Mouse (Mus musculus): ENCODE results near the gene Rpl37a.

The Rpl37a gene

GRCm38 (mm10) chr1:72738946-72739680, 28.0 kb downstream of the Rpl37a start:
- CTCF ChIA-PET = no interaction called here

- CTCF ChIA-PET = no interaction called here
Measured at GRCm38 (mm10) chr1:72739681-72740063, 28.6 kb downstream of the Rpl37a start.

- CTCF ChIA-PET = no interaction called here
Measured at GRCm38 (mm10) chr1:72741406-72741805, 30.3 kb downstream of the Rpl37a start.

- CTCF ChIA-PET = interaction anchor here (0.7 kb wide), 1 partner anchor 1415 kb away, joined by 18 read pairs; no protein-coding TSS in a partner anchor
Measured at GRCm38 (mm10) chr1:72744816-72745506, 33.9 kb downstream of the Rpl37a start.

GRCm38 (mm10) chr1:72746382-72746781, 35.3 kb downstream of the Rpl37a start:
- CTCF ChIA-PET = no interaction called here

GRCm38 (mm10) chr1:72751371-72751781, 40.3 kb downstream of the Rpl37a start:
- CTCF ChIA-PET = no interaction called here

- CTCF ChIA-PET = no interaction called here
Measured at GRCm38 (mm10) chr1:72753211-72753610, 42.1 kb downstream of the Rpl37a start.

- CTCF ChIA-PET = interaction anchor here (0.7 kb wide), 1 partner anchor 102 kb away, joined by 3 read pairs; no protein-coding TSS in a partner anchor
Measured at GRCm38 (mm10) chr1:72755227-72755626, 44.1 kb downstream of the Rpl37a start.

GRCm38 (mm10) chr1:72755801-72756200, 44.7 kb downstream of the Rpl37a start:
- CTCF ChIA-PET = interaction anchor here (0.7 kb wide), 1 partner anchor 102 kb away, joined by 3 read pairs; no protein-coding TSS in a partner anchor

GRCm38 (mm10) chr1:72759758-72760157, 48.7 kb downstream of the Rpl37a start:
- CTCF ChIA-PET = no interaction called here

Data from spleen, embryonic (tissue).